In the genomic region with DNA sequence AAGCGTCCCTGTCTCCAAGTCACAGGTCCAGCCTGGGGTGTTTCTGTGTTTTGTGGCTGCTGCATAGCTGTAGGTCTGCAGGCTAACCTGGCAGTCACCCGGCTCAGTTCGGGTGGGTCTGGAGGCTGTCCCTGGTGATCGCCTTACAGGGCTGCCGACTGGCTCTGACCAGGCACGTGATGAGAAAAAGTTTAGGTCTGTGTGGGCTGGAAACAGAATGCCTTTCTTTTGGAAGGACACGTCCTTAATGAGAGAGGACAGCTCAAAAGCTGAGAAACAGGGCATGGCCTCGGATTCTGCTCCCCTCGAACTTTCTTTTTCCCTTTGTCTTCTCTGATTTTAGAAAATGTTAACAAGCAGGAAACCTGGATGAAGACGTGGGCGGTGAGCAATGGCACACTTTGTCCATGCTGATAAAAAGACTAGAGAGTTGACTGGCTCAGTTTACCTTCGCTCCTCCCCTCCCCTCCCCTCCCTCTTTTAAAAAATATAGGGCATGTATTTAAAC, we compare ENCODE assay signal across 8 mouse cellular contexts. TPM values are rescaled to one million over a fixed set of nuclear protein-coding genes. Genes with fewer than 3 reads are reported as not detected.
DNase-seq lines count a peak whose midpoint lies in the region; ATAC-seq and TF ChIP-seq lines count a peak whose summit lies in the region.

TSS of gene Gm12248 (minus strand) at position 114 of the 508 bp plus-strand sequence.

- peak within 1 kb of the TSS; percentile 15; the same call in 1 of the 2 replicates for H3K4me3 ChIP-seq in spleen, adult 2 months (ENCODE audit: extremely low read depth, insufficient read depth, insufficient read length)
- no peak within 1 kb of the TSS for H3K4me3 ChIP-seq in embryonic facial prominence, embryonic 14.5 days (ENCODE audit: low read depth, low read length)
- no peak within 1 kb of the TSS for H3K4me3 ChIP-seq in hindbrain, embryonic 13.5 days
- peak within 1 kb of the TSS in 1 of 2 experiments; percentile 6; a peak in 1 of 4 replicates for H3K4me3 ChIP-seq in liver, embryonic 14.5 days (ENCODE audit: insufficient read depth in 1 of 2, low read depth in 2 of 2, low read length in 2 of 2)
- no peak within 1 kb of the TSS for H3K4me3 ChIP-seq in thymus, adult 2 months (ENCODE audit: control insufficient read depth, insufficient read depth, low read length)

- H3K9me3 ChIP-seq in embryonic facial prominence, embryonic 14.5 days (ENCODE audit: control insufficient read depth, low read length): no peaks in the 10 kb centered on the region
- no peaks in the 10 kb centered on the region for H3K9me3 ChIP-seq in hindbrain, embryonic 13.5 days
- no peaks in the 10 kb centered on the region for H3K9me3 ChIP-seq in liver, embryonic 14.5 days (ENCODE audit: control insufficient read depth, low read length)

- peaks cover 3% of the 10 kb centered on the region; the same call in 1 of the 2 replicates for H3K4me1 ChIP-seq in spleen, adult 2 months (ENCODE audit: control insufficient read depth, insufficient read depth, insufficient read length)
- no peaks in the 10 kb centered on the region for H3K4me1 ChIP-seq in embryonic facial prominence, embryonic 14.5 days (ENCODE audit: control insufficient read depth, insufficient read depth, low read length)
- peaks cover 8% of the 10 kb centered on the region for H3K4me1 ChIP-seq in hindbrain, embryonic 13.5 days (replicated peaks)
- peaks cover 0 to 8% of the 10 kb centered on the region in 2 experiments; a peak in 1 of 4 replicates for H3K4me1 ChIP-seq in liver, embryonic 14.5 days (replicated peaks; ENCODE audit: control insufficient read depth in 2 of 2, insufficient read depth in 2 of 2, low read length in 1 of 2)
- peaks cover 20% of the 10 kb centered on the region for H3K4me1 ChIP-seq in thymus, adult 2 months (replicated peaks; ENCODE audit: control insufficient read depth, insufficient read depth, low read length)

- H3K27ac ChIP-seq in spleen, adult 2 months (ENCODE audit: insufficient read depth, low read length): peak within 1 kb of the TSS; percentile 36; the same call in 1 of the 2 replicates
- no peak within 1 kb of the TSS for H3K27ac ChIP-seq in embryonic facial prominence, embryonic 14.5 days (replicated peaks; ENCODE audit: low read depth, low read length)
- no peak within 1 kb of the TSS for H3K27ac ChIP-seq in hindbrain, embryonic 13.5 days
- no peak within 1 kb of the TSS for H3K27ac ChIP-seq in liver, embryonic 14.5 days
- no peak within 1 kb of the TSS for H3K27ac ChIP-seq in thymus, adult 2 months (ENCODE audit: control insufficient read depth, insufficient read depth, low read length)

- ATAC-seq in embryonic facial prominence, embryonic 14.5 days (ENCODE audit: low read depth): peak; percentile 78
- no peak for ATAC-seq in hindbrain, embryonic 13.5 days (ENCODE audit: low FRiP score)
- ATAC-seq in liver, embryonic 14.5 days (ENCODE audit: insufficient read depth): no peak

- no peaks in the 10 kb centered on the region for H3K36me3 ChIP-seq in spleen, adult 2 months (ENCODE audit: control insufficient read depth, insufficient read depth, low read length)
- no peaks in the 10 kb centered on the region for H3K36me3 ChIP-seq in embryonic facial prominence, embryonic 14.5 days (ENCODE audit: control insufficient read depth, insufficient read depth, low read length)
- no peaks in the 10 kb centered on the region for H3K36me3 ChIP-seq in hindbrain, embryonic 13.5 days
- H3K36me3 ChIP-seq in liver, embryonic 14.5 days (replicated peaks; ENCODE audit: control insufficient read depth, insufficient read depth, low read depth): no peaks in the 10 kb centered on the region
- no peaks in the 10 kb centered on the region for H3K36me3 ChIP-seq in thymus, adult 2 months (ENCODE audit: control insufficient read depth, insufficient read depth, low read length)

- WGBS in spleen, adult 2 months: 36% methylated on average over 12 of the region's 12 CpGs
- 13% methylated on average over 12 of the region's 12 CpGs for WGBS in embryonic facial prominence, embryonic 14.5 days
- 24% methylated on average over 12 of the region's 12 CpGs for WGBS in hindbrain, embryonic 13.5 days
- WGBS in liver, embryonic 14.5 days (ENCODE audit: insufficient replicate concordance): 16% methylated on average over 12 of the region's 12 CpGs
- WGBS in thymus, adult 2 months: 48% methylated on average over 12 of the region's 12 CpGs

- H3K27me3 ChIP-seq in spleen, adult 2 months (ENCODE audit: control insufficient read depth, insufficient read depth, low read length): no peaks in the 10 kb centered on the region
- H3K27me3 ChIP-seq in embryonic facial prominence, embryonic 14.5 days (replicated peaks; ENCODE audit: control insufficient read depth, insufficient read depth, low read length): no peaks in the 10 kb centered on the region
- peaks cover 28% of the 10 kb centered on the region for H3K27me3 ChIP-seq in hindbrain, embryonic 13.5 days
- H3K27me3 ChIP-seq in liver, embryonic 14.5 days (ENCODE audit: control insufficient read depth, insufficient read depth, low read length): peaks cover 16% of the 10 kb centered on the region
- H3K27me3 ChIP-seq in thymus, adult 2 months (ENCODE audit: control insufficient read depth, insufficient read depth, low read length): no peaks in the 10 kb centered on the region

- DNase-seq in spleen, adult 2 months (ENCODE audit: low read depth in 1 of 2, low spot score in 2 of 2): no peak
- no peak for DNase-seq in spleen, postnatal 14 days (ENCODE audit: low spot score in 2 of 2)
- DNase-seq in embryonic facial prominence, embryonic 14.5 days (ENCODE audit: low spot score): peak; percentile 63
- DNase-seq in liver, embryonic 14.5 days (ENCODE audit: low read depth in 3 of 3, low spot score in 3 of 3): no peak
- DNase-seq in skeletal muscle tissue, adult 2 months (ENCODE audit: low read depth, low spot score): peak; percentile 30
- no peak for DNase-seq in layer of hippocampus, postnatal 25 days (ENCODE audit: extremely low spot score in 1 of 2, low spot score in 1 of 2)
- no peak for DNase-seq in thymus, adult 2 months

- TF ChIP-seq POLR2A in spleen, adult 2 months (IDR thresholded peaks at IDR 0.05; ENCODE audit: low read depth, low read length): no peak
- TF ChIP-seq POLR2A in thymus, adult 2 months (IDR thresholded peaks at IDR 0.05; ENCODE audit: control insufficient read depth, extremely low read depth, insufficient read depth, low read length, poor library complexity): no peak

- H3K4me2 ChIP-seq in embryonic facial prominence, embryonic 14.5 days (ENCODE audit: low read depth, low read length): peak within 1 kb of the TSS; percentile 44
- H3K4me2 ChIP-seq in hindbrain, embryonic 13.5 days: 0 out of 2 replicates have a peak within 1 kb of the TSS, but pooled peaks have one; percentile 7
- H3K4me2 ChIP-seq in liver, embryonic 14.5 days (ENCODE audit: low read depth): peak within 1 kb of the TSS; percentile 45

- no peak for TF ChIP-seq CTCF in spleen, adult 2 months (IDR thresholded peaks at IDR 0.05; ENCODE audit: extremely low read depth, insufficient read depth, insufficient read length, insufficient replicate concordance)
- no peak for TF ChIP-seq CTCF in liver, embryonic 14.5 days (IDR thresholded peaks at IDR 0.05; ENCODE audit: low read depth)
- no peak for TF ChIP-seq CTCF in thymus, adult 2 months (IDR thresholded peaks at IDR 0.05; ENCODE audit: borderline replicate concordance, control insufficient read depth, extremely low read depth, insufficient read depth, low read length, poor library complexity)

- TF ChIP-seq EP300 in liver, embryonic 14.5 days (IDR thresholded peaks at IDR 0.05; ENCODE audit: low read depth): no peak

- peak within 1 kb of the TSS; percentile 42; the same call in 1 of the 2 replicates for H3K9ac ChIP-seq in embryonic facial prominence, embryonic 14.5 days (ENCODE audit: low read depth, low read length)
- H3K9ac ChIP-seq in hindbrain, embryonic 13.5 days: no peak within 1 kb of the TSS
- no peak within 1 kb of the TSS for H3K9ac ChIP-seq in liver, embryonic 14.5 days (replicated peaks)

RNA-seq across cellular contexts. Expression of gene Gm12248, which starts in this region (rescaled TPM):
- 0.18 and 0.42 TPM in 2 replicates for polyA plus RNA-seq in spleen, adult 2 months (2012; rRNA removed)
- polyA plus RNA-seq in embryonic facial prominence, embryonic 14.5 days (2014; fragmentation: Nextera tagmentation; extraction: Ambion mirVana): not detected in 2 replicates
- polyA plus RNA-seq in hindbrain, embryonic 13.5 days (2015; fragmentation: Nextera tagmentation; extraction: Ambion mirVana): 0.12 TPM in 1 of 2 replicates, not detected in the other
- not detected in 2 replicates for polyA plus RNA-seq in liver, embryonic 14.5 days (2012; rRNA removed)
- not detected in 2 replicates for polyA plus RNA-seq in liver, embryonic 14.5 days (2014; fragmentation: Nextera tagmentation; extraction: Ambion mirVana)
- total RNA-seq in layer of hippocampus, postnatal 25 days (2021): not detected
- polyA plus RNA-seq in thymus, adult 2 months (2012; rRNA removed): 0.32 and 0.59 TPM in 2 replicates

Comparison
In these comparisons a context has a peak if more than half of its experiments do, and no peak if none do; other contexts are left out.
1. Peak in DNase-seq, ATAC-seq, H3K9ac ChIP-seq and H3K4me2 ChIP-seq in embryonic facial prominence, embryonic 14.5 days; RNA of the gene not detected or under 1 TPM.